Comparison of ENCODE assay signal across 17 mouse cellular contexts in genomic region chr5:129186926-129187325, GRCm38 (mm10).
A peak's percentile ranks its signal among the peaks of the same experiment; 100 is the strongest.
DNase-seq lines count a peak whose midpoint lies in the region; ATAC-seq and TF ChIP-seq lines count a peak whose summit lies in the region.
"Had no signal": no experiment of that assay in that cellular context is flagged by ENCODE, and none has a peak within 500 bp of the region (broad histone marks: within the 10 kb centered on the region; RNA-seq: fewer than 3 reads in every experiment).

No protein-coding gene starts in this region.

- TF ChIP-seq CTCF in kidney, adult 2 months (conservative IDR thresholded peaks at IDR 0.05; ENCODE audit: insufficient read depth, insufficient read length, low read depth, low read length): no peak

- no peak overlapping the region for H3K4me3 ChIP-seq in kidney, adult 2 months (ENCODE audit: insufficient read depth, low read depth, low read length)
- no peak overlapping the region for H3K4me3 ChIP-seq in kidney, embryonic 16.5 days (ENCODE audit: low read length)
- H3K4me3 ChIP-seq: embryonic facial prominence, embryonic 12.5 days; embryonic facial prominence, embryonic 15.5 days; hindbrain, embryonic 12.5 days; hindbrain, embryonic 15.5 days had no signal

- no peaks in the 10 kb centered on the region for H3K27me3 ChIP-seq in kidney, adult 2 months (replicated peaks; ENCODE audit: control insufficient read depth, insufficient read depth, low read length)
- 0 out of 2 replicates have a peak, but pooled peaks cover 6% of the 10 kb centered on the region for H3K27me3 ChIP-seq in kidney, embryonic 16.5 days (ENCODE audit: insufficient read depth, low read length)
- H3K27me3 ChIP-seq: CH12.LX; embryonic facial prominence, embryonic 15.5 days; hindbrain, embryonic 12.5 days; hindbrain, embryonic 15.5 days had no signal

- no peak for TF ChIP-seq POLR2A in kidney, adult 2 months (IDR thresholded peaks at IDR 0.05; ENCODE audit: low read depth, low read length)

- WGBS in kidney, adult 2 months: 64% methylated on average over 7 of the region's 7 CpGs
- 57% methylated on average over 7 of the region's 7 CpGs for WGBS in kidney, embryonic 16.5 days

- DNase-seq in kidney, adult 2 months: peak; percentile 14
- DNase-seq in kidney, postnatal 25 days: no peak
- DNase-seq in kidney, adult 8-10 months: no peak
- DNase-seq in kidney, postnatal 10 days: peak; percentile 42
- peak; percentile 13 to 16 for DNase-seq in kidney, postnatal 36 days
- no peak for DNase-seq in ovary, adult 18-20 months (ENCODE audit: low spot score)
- DNase-seq: heart, adult 11 months had no signal

- no peak for ATAC-seq in kidney, embryonic 16.5 days (ENCODE audit: low FRiP score, low TSS enrichment)
- ATAC-seq: forebrain, embryonic 14.5 days; Patski had no signal

- H3K9me3 ChIP-seq in kidney, embryonic 16.5 days (ENCODE audit: low read length): no peaks in the 10 kb centered on the region
- H3K9me3 ChIP-seq: embryonic facial prominence, embryonic 12.5 days; embryonic facial prominence, embryonic 15.5 days; hindbrain, embryonic 12.5 days; hindbrain, embryonic 15.5 days had no signal

- H3K9ac ChIP-seq in kidney, embryonic 16.5 days (replicated peaks; ENCODE audit: low read length): no peak overlapping the region
- H3K9ac ChIP-seq: embryonic facial prominence, embryonic 12.5 days; embryonic facial prominence, embryonic 15.5 days; hindbrain, embryonic 12.5 days; hindbrain, embryonic 15.5 days had no signal

- H3K4me2 ChIP-seq in kidney, embryonic 16.5 days (replicated peaks; ENCODE audit: low read depth, low read length): no peak overlapping the region
- H3K4me2 ChIP-seq: embryonic facial prominence, embryonic 12.5 days; embryonic facial prominence, embryonic 15.5 days; heart, embryonic 11.5 days; hindbrain, embryonic 12.5 days; hindbrain, embryonic 15.5 days had no signal

- H3K36me3 ChIP-seq in kidney, adult 2 months (ENCODE audit: control insufficient read depth, insufficient read depth, low read length): no peaks in the 10 kb centered on the region
- no peaks in the 10 kb centered on the region for H3K36me3 ChIP-seq in kidney, embryonic 16.5 days (ENCODE audit: insufficient read depth, low read length)
- H3K36me3 ChIP-seq: embryonic facial prominence, embryonic 12.5 days; embryonic facial prominence, embryonic 15.5 days; G1E; hindbrain, embryonic 12.5 days; hindbrain, embryonic 15.5 days had no signal

- H3K4me1 ChIP-seq in kidney, adult 2 months (ENCODE audit: control insufficient read depth, insufficient read depth, low read length): no peaks in the 10 kb centered on the region
- H3K4me1 ChIP-seq in kidney, embryonic 16.5 days (ENCODE audit: insufficient read depth, low read length): peaks cover 24% of the 10 kb centered on the region
- H3K4me1 ChIP-seq: embryonic facial prominence, embryonic 15.5 days had no signal

- H3K27ac ChIP-seq in kidney, adult 2 months (ENCODE audit: insufficient read depth, low read depth, low read length): no peak overlapping the region
- peak overlapping the region; percentile 75 for H3K27ac ChIP-seq in kidney, embryonic 16.5 days (ENCODE audit: low read length)
- H3K27ac ChIP-seq: embryonic facial prominence, embryonic 12.5 days; embryonic facial prominence, embryonic 15.5 days; hindbrain, embryonic 12.5 days; hindbrain, embryonic 15.5 days had no signal

Comparison
In these comparisons a context has a peak if more than half of its experiments do, and no peak if none do; other contexts are left out.
1. DNase-seq: peak in kidney, adult 2 months (single experiment), kidney, postnatal 10 days (single experiment) and kidney, postnatal 36 days (2 of 2); none in kidney, postnatal 25 days (0 of 2), kidney, adult 8-10 months (0 of 2) and ovary, adult 18-20 months (single experiment).